Mouse (Mus musculus) C2C12 (cell line): Measurements from ENCODE around the gene Ank3.

Source experiments
- CTCF ChIP-seq: IDR thresholded peaks from one replicate; pipeline ENCODE4 v1.5.1; 2011; ENCODE audit not compliant: control insufficient read depth, insufficient read depth, insufficient read length
- MAX ChIP-seq: IDR thresholded peaks from one replicate; pipeline ENCODE4 v1.6.1; 2011; ENCODE audit warnings: mild to moderate bottlenecking, control low read depth
- USF1 ChIP-seq: IDR thresholded peaks from one replicate; pipeline ENCODE4 v1.6.1; 2011; ENCODE audit warnings: low read depth, mild to moderate bottlenecking, control low read depth, moderate library complexity

GRCm38 (mm10) chr10:70066497-70067168 is 668.1 kb downstream of the Ank3 start:
- TF ChIP-seq USF1 = no peak
- no peak for TF ChIP-seq CTCF
- TF ChIP-seq MAX = no peak
